In genomic region chr17:87641006-87641405, GRCm38 (mm10) we compare ENCODE assay signal across 13 mouse cellular contexts. TPM values are rescaled to one million over a fixed set of nuclear protein-coding genes. Genes with fewer than 3 reads are reported as not detected.
"Had no signal": no experiment of that assay in that cellular context is flagged by ENCODE, and none has a peak within 500 bp of the region (broad histone marks: within the 10 kb centered on the region; RNA-seq: fewer than 3 reads in every experiment).

No protein-coding gene starts in this region.

- H3K4me2 ChIP-seq: limb, embryonic 13.5 days; liver, embryonic 11.5 days; liver, embryonic 15.5 days; midbrain, embryonic 13.5 days had no signal

- DNase-seq: kidney, postnatal 25 days; lung, adult 2 months; lung, postnatal 36 days; right cerebral cortex, postnatal 14 days; thymus, adult 2 months; thymus, postnatal 25 days had no signal

- H3K4me3 ChIP-seq: left cerebral cortex, adult 2 months; limb, embryonic 13.5 days; liver, embryonic 15.5 days; midbrain, embryonic 13.5 days had no signal

- H3K27ac ChIP-seq: left cerebral cortex, adult 2 months; limb, embryonic 13.5 days; liver, embryonic 15.5 days; midbrain, embryonic 13.5 days had no signal

- ATAC-seq: lung, postnatal 0 days; midbrain, embryonic 13.5 days had no signal

- H3K9me3 ChIP-seq: limb, embryonic 13.5 days; liver, embryonic 15.5 days; midbrain, embryonic 13.5 days had no signal

- H3K36me3 ChIP-seq: limb, embryonic 13.5 days; liver, embryonic 15.5 days; midbrain, embryonic 13.5 days had no signal

- H3K9ac ChIP-seq: limb, embryonic 13.5 days; liver, embryonic 15.5 days; midbrain, embryonic 13.5 days had no signal

RNA-seq across cellular contexts. Expression of gene Epcam, which starts 5.2 kb away (rescaled TPM):
- total RNA-seq: megakaryocyte progenitor cell, adult 5-6 weeks had no signal
